Mouse (Mus musculus): ENCODE measurements at regions not wholly inside any gene's neighbourhood (a gene's known extent, or its start where the extent isn't known, plus 50 kb on each side); places are given as distances from the start of the nearest gene placed in this dataset.

DNA sequence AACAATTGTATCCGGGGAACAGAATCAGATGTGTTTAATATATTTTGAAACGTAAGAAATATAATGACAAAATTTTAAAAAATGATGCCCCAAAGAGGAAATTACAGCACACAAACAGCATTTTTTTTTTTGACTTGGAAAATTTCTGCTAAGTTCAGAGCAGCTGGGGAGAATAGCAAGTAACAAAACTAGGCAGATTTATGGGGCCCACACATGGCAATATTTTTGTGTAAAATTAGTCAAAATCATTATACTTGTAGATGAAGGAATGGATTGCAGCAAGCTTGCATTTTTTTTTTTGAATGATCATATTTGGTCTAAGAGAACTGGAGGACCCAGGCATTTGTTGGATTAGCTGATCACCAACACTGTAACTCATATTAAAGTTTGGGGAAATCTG lies 189.4 kb downstream of the Map2k6 start:
- Histone ChIP-seq H3K79me2 (ENCODE audit: control insufficient read depth, insufficient read depth) (no peaks in the 10 kb centered on the region), H3K36me3 (ENCODE audit: control insufficient read depth, insufficient read depth) (no peaks in the 10 kb centered on the region), H3K79me3 (ENCODE audit: low read depth) (no peaks in the 10 kb centered on the region), H3ac (ENCODE audit: control insufficient read depth, insufficient read length, low read depth) (no peak overlapping the region), H3K4me3 (ENCODE audit: insufficient read depth, poor library complexity, severe bottlenecking) (no peak overlapping the region), H3K27me3 (ENCODE audit: control insufficient read depth, insufficient read depth, insufficient read length) (no peaks in the 10 kb centered on the region)
- TF ChIP-seq MYOG (IDR thresholded peaks at IDR 0.05; ENCODE audit: control insufficient read depth, extremely low read depth, insufficient read length), result no peak

DNA sequence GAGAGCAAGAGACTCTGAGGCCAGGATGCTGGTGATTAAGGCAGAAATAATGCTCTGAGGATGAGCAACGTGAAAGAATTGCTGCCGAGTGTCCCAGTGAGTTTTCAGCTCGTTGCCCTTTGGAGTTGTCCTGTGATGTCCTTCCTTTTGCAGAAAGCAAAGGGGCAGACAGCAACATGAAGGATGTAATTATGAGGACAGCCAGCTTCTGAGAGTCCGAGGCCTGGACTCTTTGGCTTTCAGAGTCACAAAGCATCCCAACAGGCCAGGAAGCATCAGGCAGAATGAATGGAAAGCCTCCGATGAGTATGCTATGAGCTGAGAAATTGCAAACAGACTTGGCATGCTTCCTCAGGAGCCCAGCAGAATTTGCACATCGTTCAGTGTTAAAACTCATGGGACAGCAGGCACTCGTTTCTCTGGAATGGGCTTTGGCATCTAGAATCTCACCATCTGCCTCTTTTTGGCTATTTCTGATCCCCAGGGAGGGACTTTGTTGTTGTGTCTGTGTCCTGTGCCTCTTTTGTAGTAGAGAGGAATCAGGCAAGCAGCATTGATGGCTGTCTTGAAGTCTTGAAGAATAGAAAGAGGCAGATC lies 196.4 kb downstream of the Map2k6 start:
- no peaks in the 10 kb centered on the region for H3K79me3 ChIP-seq (ENCODE audit: low read depth)
- H3K27me3 ChIP-seq (ENCODE audit: control insufficient read depth, insufficient read depth, insufficient read length), result no peaks in the 10 kb centered on the region
- H3K79me2 ChIP-seq (ENCODE audit: control insufficient read depth, insufficient read depth), result no peaks in the 10 kb centered on the region
- H3K4me3 ChIP-seq (ENCODE audit: insufficient read depth, poor library complexity, severe bottlenecking), result no peak overlapping the region
- H3ac ChIP-seq (ENCODE audit: control insufficient read depth, insufficient read length, low read depth), result no peak overlapping the region
- no peaks in the 10 kb centered on the region for H3K36me3 ChIP-seq (ENCODE audit: control insufficient read depth, insufficient read depth)
- TF ChIP-seq USF1 (IDR thresholded peaks at IDR 0.05; ENCODE audit: low read depth) (no peak), CEBPB (IDR thresholded peaks at IDR 0.05; ENCODE audit: low read depth) (no peak), MYOD1 (IDR thresholded peaks at IDR 0.05; ENCODE audit: control insufficient read depth, insufficient read length, low read depth) (no peak), CTCF (IDR thresholded peaks at IDR 0.05; ENCODE audit: control insufficient read depth, insufficient read depth, insufficient read length) (no peak), MYOG (IDR thresholded peaks at IDR 0.05; ENCODE audit: control insufficient read depth, extremely low read depth, insufficient read length) (no peak), FOSL1 (IDR thresholded peaks at IDR 0.05; ENCODE audit: insufficient read depth, low read length, poor library complexity, severe bottlenecking) (no peak), MAX (IDR thresholded peaks at IDR 0.05) (no peak)

DNA sequence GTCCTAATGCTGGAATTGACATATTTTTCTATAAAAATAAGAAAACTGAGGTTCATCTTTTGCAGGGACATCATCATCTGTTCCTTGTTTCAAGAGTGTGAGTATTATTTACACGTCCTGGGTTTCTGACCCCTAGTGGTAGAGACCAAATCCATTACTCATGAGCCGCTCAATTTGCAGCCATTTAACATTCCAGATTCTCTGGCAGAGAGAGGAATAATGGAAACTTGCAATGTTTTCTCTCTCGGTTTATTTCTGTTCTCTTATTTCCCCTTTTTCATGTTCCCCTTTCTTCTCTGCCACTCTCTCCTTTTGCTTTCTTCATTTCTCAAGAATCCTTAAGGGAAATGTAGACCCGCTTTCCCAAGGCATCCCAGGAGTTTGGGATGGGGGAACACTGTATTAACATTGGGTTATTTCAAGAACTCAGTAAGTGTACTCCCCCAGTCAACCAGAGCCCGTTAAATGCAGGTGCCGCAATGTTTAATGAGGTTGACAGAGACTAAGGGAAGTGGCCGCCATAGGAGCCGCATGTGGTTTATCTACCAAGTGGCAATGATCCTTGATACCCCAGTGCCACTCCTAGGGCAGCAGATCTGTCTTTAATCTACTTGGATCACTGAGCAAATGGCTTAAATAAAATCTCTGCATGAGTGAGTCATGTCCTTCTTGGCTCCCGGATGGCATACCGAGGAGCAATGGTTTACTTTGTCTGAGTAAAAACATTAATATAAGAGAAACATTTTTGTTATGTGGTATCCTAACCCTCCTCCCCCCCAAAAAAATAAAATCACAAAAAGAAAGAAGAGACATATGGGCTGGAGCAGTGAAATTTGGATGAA lies 206.3 kb downstream of the Map2k6 start:
- no peak overlapping the region for H3ac ChIP-seq (ENCODE audit: control insufficient read depth, insufficient read length, low read depth)
- no peaks in the 10 kb centered on the region for H3K27me3 ChIP-seq (ENCODE audit: control insufficient read depth, insufficient read depth, insufficient read length)
- H3K4me3 ChIP-seq (ENCODE audit: insufficient read depth, poor library complexity, severe bottlenecking), result no peak overlapping the region
- no peaks in the 10 kb centered on the region for H3K79me3 ChIP-seq (ENCODE audit: low read depth)
- TF ChIP-seq MYOD1 (IDR thresholded peaks at IDR 0.05; ENCODE audit: control insufficient read depth, insufficient read length, low read depth) (no peak), USF1 (IDR thresholded peaks at IDR 0.05; ENCODE audit: low read depth) (no peak), MAX (IDR thresholded peaks at IDR 0.05) (no peak), MYOG (IDR thresholded peaks at IDR 0.05; ENCODE audit: control insufficient read depth, extremely low read depth, insufficient read length) (no peak), CEBPB (IDR thresholded peaks at IDR 0.05; ENCODE audit: low read depth) (no peak), CTCF (IDR thresholded peaks at IDR 0.05; ENCODE audit: control insufficient read depth, insufficient read depth, insufficient read length) (no peak), FOSL1 (IDR thresholded peaks at IDR 0.05; ENCODE audit: insufficient read depth, low read length, poor library complexity, severe bottlenecking) (no peak)
- no peaks in the 10 kb centered on the region for H3K36me3 ChIP-seq (ENCODE audit: control insufficient read depth, insufficient read depth)
- no peaks in the 10 kb centered on the region for H3K79me2 ChIP-seq (ENCODE audit: control insufficient read depth, insufficient read depth)

DNA sequence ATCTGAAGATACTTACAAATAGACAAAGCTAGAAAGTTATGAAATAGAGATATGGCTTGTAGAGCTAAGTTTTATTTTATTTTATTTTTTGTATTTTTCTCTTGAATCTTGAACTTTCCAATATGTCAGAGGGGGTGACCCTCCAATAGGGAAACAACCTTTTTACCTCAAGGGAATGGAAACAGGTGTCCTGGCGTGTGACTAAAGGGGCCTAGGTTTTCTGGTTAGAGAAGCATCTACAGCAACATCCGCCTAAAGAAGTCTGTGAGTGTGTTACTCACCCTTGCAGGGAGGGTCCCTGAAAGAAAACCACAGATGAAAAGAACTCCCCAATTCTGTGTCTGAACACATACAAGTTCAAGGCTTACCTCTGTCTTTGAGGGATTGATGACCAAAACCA lies 210.4 kb downstream of the Map2k6 start:
- no peak for TF ChIP-seq MYOG (IDR thresholded peaks at IDR 0.05; ENCODE audit: control insufficient read depth, extremely low read depth, insufficient read length)
- TF ChIP-seq CTCF (IDR thresholded peaks at IDR 0.05; ENCODE audit: control insufficient read depth, insufficient read depth, insufficient read length), result no peak
- TF ChIP-seq MAX (IDR thresholded peaks at IDR 0.05), result no peak
- TF ChIP-seq MYOD1 (IDR thresholded peaks at IDR 0.05; ENCODE audit: control insufficient read depth, insufficient read length, low read depth), result no peak
- no peak for TF ChIP-seq USF1 (IDR thresholded peaks at IDR 0.05; ENCODE audit: low read depth)
- TF ChIP-seq FOSL1 (IDR thresholded peaks at IDR 0.05; ENCODE audit: insufficient read depth, low read length, poor library complexity, severe bottlenecking), result no peak
- Histone ChIP-seq H3K79me2 (ENCODE audit: control insufficient read depth, insufficient read depth) (no peaks in the 10 kb centered on the region), H3K4me3 (ENCODE audit: insufficient read depth, poor library complexity, severe bottlenecking) (no peak overlapping the region), H3ac (ENCODE audit: control insufficient read depth, insufficient read length, low read depth) (no peak overlapping the region), H3K79me3 (ENCODE audit: low read depth) (no peaks in the 10 kb centered on the region), H3K27me3 (ENCODE audit: control insufficient read depth, insufficient read depth, insufficient read length) (no peaks in the 10 kb centered on the region), H3K36me3 (ENCODE audit: control insufficient read depth, insufficient read depth) (no peaks in the 10 kb centered on the region)

DNA sequence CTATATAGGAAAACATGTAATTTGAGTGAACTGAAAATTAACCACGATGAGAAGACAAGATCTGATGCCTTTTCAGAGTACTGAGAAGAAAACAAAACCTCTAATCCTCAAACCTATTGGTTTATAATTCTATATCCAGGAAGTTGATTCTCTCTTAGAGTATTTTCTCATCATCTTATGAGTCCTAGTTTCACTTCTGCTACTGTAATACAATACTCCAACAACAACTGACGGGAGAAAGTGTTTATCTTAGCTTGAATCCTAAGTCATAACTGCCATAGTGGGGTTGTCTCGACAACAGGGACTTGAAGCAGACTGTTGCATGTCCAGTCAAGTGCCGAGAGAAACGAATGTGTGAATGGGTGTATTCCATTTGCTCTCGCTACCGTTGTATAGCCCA lies 211.9 kb downstream of the Map2k6 start:
- Histone ChIP-seq H3ac (ENCODE audit: control insufficient read depth, insufficient read length, low read depth) (no peak overlapping the region), H3K36me3 (ENCODE audit: control insufficient read depth, insufficient read depth) (no peaks in the 10 kb centered on the region), H3K79me2 (ENCODE audit: control insufficient read depth, insufficient read depth) (no peaks in the 10 kb centered on the region), H3K27me3 (ENCODE audit: control insufficient read depth, insufficient read depth, insufficient read length) (no peaks in the 10 kb centered on the region), H3K4me3 (ENCODE audit: insufficient read depth, poor library complexity, severe bottlenecking) (no peak overlapping the region), H3K79me3 (ENCODE audit: low read depth) (no peaks in the 10 kb centered on the region)
- TF ChIP-seq CEBPB (IDR thresholded peaks at IDR 0.05; ENCODE audit: low read depth) (no peak), USF1 (IDR thresholded peaks at IDR 0.05; ENCODE audit: low read depth) (no peak), FOSL1 (IDR thresholded peaks at IDR 0.05; ENCODE audit: insufficient read depth, low read length, poor library complexity, severe bottlenecking) (no peak), MYOD1 (IDR thresholded peaks at IDR 0.05; ENCODE audit: control insufficient read depth, insufficient read length, low read depth) (no peak), MAX (IDR thresholded peaks at IDR 0.05) (no peak), CTCF (IDR thresholded peaks at IDR 0.05; ENCODE audit: control insufficient read depth, insufficient read depth, insufficient read length) (no peak), MYOG (IDR thresholded peaks at IDR 0.05; ENCODE audit: control insufficient read depth, extremely low read depth, insufficient read length) (no peak)
